Mouse (Mus musculus) bone marrow macrophage, adult 2 months (primary cell): ENCODE results near the gene Ddx39.

ENCODE experiments used
- CTCF ChIP-seq: IDR thresholded peaks from 2 replicates; pipeline ENCODE4 v1.5.1; 2012; ENCODE audit warnings: low read depth, mild to moderate bottlenecking, low read length, moderate library complexity
- POLR2A ChIP-seq: IDR thresholded peaks from 2 replicates; pipeline ENCODE4 v1.6.1; 2012; ENCODE audit warnings: mild to moderate bottlenecking, low read depth, low read length, borderline replicate concordance

GRCm38 (mm10) chr8:83724697-83725482 is 9.9 kb downstream of the Ddx39 start:
- TF ChIP-seq CTCF: peak; percentile 80
- no peak for TF ChIP-seq POLR2A
